Comparison of ENCODE assay signal across 20 mouse cellular contexts in genomic region chr10:84966542-84966941, GRCm38 (mm10). TPM values are rescaled to one million over a fixed set of nuclear protein-coding genes. Genes with fewer than 3 reads are reported as not detected.
DNase-seq lines count a peak whose midpoint lies in the region; ATAC-seq and TF ChIP-seq lines count a peak whose summit lies in the region.
"Had no signal": no experiment of that assay in that cellular context is flagged by ENCODE, and none has a peak within 500 bp of the region (broad histone marks: within the 10 kb centered on the region; RNA-seq: fewer than 3 reads in every experiment).

No protein-coding gene starts in this region.

- H3K36me3 ChIP-seq in hindbrain, postnatal 0 days (ENCODE audit: insufficient read depth, low read length) = peaks cover 12% of the 10 kb centered on the region
- H3K36me3 ChIP-seq in midbrain, embryonic 16.5 days (ENCODE audit: control insufficient read depth, insufficient read depth, low read length) = peaks cover 11% of the 10 kb centered on the region

- peak overlapping the region; percentile 88; the same call in 1 of the 2 replicates for H3K27ac ChIP-seq in gastrocnemius, adult 2 months
- H3K27ac ChIP-seq in hindbrain, postnatal 0 days = no peak overlapping the region; the same call in 1 of the 2 replicates
- H3K27ac ChIP-seq in midbrain, embryonic 16.5 days (ENCODE audit: low read length) = peak overlapping the region; percentile 9
- H3K27ac ChIP-seq: embryonic facial prominence, embryonic 15.5 days; layer of hippocampus, adult 2 months; liver, embryonic 14.5 days had no signal

- 0 out of 2 replicates have a peak, but pooled peaks have one; percentile 45 for ATAC-seq in hindbrain, postnatal 0 days
- ATAC-seq in midbrain, embryonic 16.5 days = no peak
- no peak for ATAC-seq in activated CD4-positive, CD25-positive, alpha-beta regulatory T cell, adult 4 months
- ATAC-seq: CD4-positive, CD25-positive, alpha-beta regulatory T cell, adult 4 months; Patski had no signal

- DNase-seq in gastrocnemius, adult 2 months = no peak
- DNase-seq in gastrocnemius, postnatal 4 days (ENCODE audit: low spot score in 2 of 2) = no peak
- peak; percentile 61 for DNase-seq in brain, embryonic 14.5 days (ENCODE audit: low read depth)
- no peak for DNase-seq in hindbrain, postnatal 0 days (ENCODE audit: low spot score)
- no peak for DNase-seq in adrenal gland, postnatal 36 days
- no peak for DNase-seq in c-Kit-positive CD71-positive TER-119-positive erythroid progenitor cells, embryonic 14.5 days (ENCODE audit: low spot score)
- DNase-seq: adrenal gland, postnatal 10 days; cerebellum, adult 11-12 months; cerebellum, postnatal 36 days; kidney, adult 8-10 months; kidney, postnatal 14 days; right cerebral cortex, postnatal 25 days; thymus, postnatal 25 days had no signal

- WGBS in hindbrain, postnatal 0 days = 52% methylated on average over 2 of the region's 2 CpGs
- 47% methylated on average over 2 of the region's 2 CpGs for WGBS in midbrain, embryonic 16.5 days

- H3K4me1 ChIP-seq in hindbrain, postnatal 0 days (ENCODE audit: insufficient read depth, low read length) = peaks cover 15% of the 10 kb centered on the region; the same call in 1 of the 2 replicates
- peaks cover 27% of the 10 kb centered on the region for H3K4me1 ChIP-seq in midbrain, embryonic 16.5 days (ENCODE audit: control insufficient read depth, insufficient read depth, low read length)

- TF ChIP-seq POLR2A in brain, embryonic 14.5 days (IDR thresholded peaks at IDR 0.05; ENCODE audit: borderline replicate concordance, extremely low read depth, insufficient read depth, insufficient read length, poor library complexity, severe bottlenecking) = no peak

- H3K27me3 ChIP-seq in hindbrain, postnatal 0 days (ENCODE audit: insufficient read depth, low read length) = no peaks in the 10 kb centered on the region
- H3K27me3 ChIP-seq in midbrain, embryonic 16.5 days (ENCODE audit: control insufficient read depth, insufficient read depth, low read depth, low read length) = no peaks in the 10 kb centered on the region
- H3K27me3 ChIP-seq: embryonic facial prominence, embryonic 15.5 days; Patski had no signal

- no peak overlapping the region for H3K4me2 ChIP-seq in hindbrain, postnatal 0 days (ENCODE audit: low read depth, low read length)
- no peak overlapping the region for H3K4me2 ChIP-seq in midbrain, embryonic 16.5 days (ENCODE audit: low read length)
- H3K4me2 ChIP-seq: embryonic facial prominence, embryonic 15.5 days had no signal

- intact Hi-C loops in gastrocnemius, adult 2 months (cut with DNase I) = loop anchor here (5.0 kb wide), 1 partner anchor 44 kb away; no protein-coding TSS in a partner anchor

- H3K4me3 ChIP-seq in gastrocnemius, adult 2 months = no peak overlapping the region
- H3K4me3 ChIP-seq in hindbrain, postnatal 0 days (ENCODE audit: low read length) = no peak overlapping the region
- no peak overlapping the region for H3K4me3 ChIP-seq in midbrain, embryonic 16.5 days (ENCODE audit: low read depth, low read length)
- H3K4me3 ChIP-seq: embryonic facial prominence, embryonic 15.5 days; layer of hippocampus, adult 2 months had no signal

- no peak for TF ChIP-seq CTCF in gastrocnemius, adult 2 months (IDR thresholded peaks at IDR 0.05)
- no peak for TF ChIP-seq CTCF in brain, embryonic 14.5 days (IDR thresholded peaks at IDR 0.05; ENCODE audit: borderline replicate concordance, extremely low read depth, insufficient read depth, insufficient read length)
- no peak for TF ChIP-seq CTCF in hindbrain, postnatal 0 days (IDR thresholded peaks at IDR 0.05; ENCODE audit: low read depth)

- H3K9me3 ChIP-seq in hindbrain, postnatal 0 days (ENCODE audit: low read length) = no peaks in the 10 kb centered on the region
- H3K9me3 ChIP-seq in midbrain, embryonic 16.5 days (replicated peaks; ENCODE audit: control insufficient read depth, low read length, poor library complexity, severe bottlenecking) = no peaks in the 10 kb centered on the region
- H3K9me3 ChIP-seq: embryonic facial prominence, embryonic 15.5 days had no signal

- H3K9ac ChIP-seq in hindbrain, postnatal 0 days (replicated peaks; ENCODE audit: low read length) = no peak overlapping the region
- no peak overlapping the region for H3K9ac ChIP-seq in midbrain, embryonic 16.5 days (ENCODE audit: low read depth, low read length)
- H3K9ac ChIP-seq: embryonic facial prominence, embryonic 15.5 days; liver, embryonic 14.5 days had no signal

RNA-seq across cellular contexts. Expression of gene Ric8b, which starts 49.1 kb away (rescaled TPM):
- 10 to 100 TPM; 35.5 to 54.4 TPM for total RNA-seq in gastrocnemius, adult 2 months (2021)
- 10 to 100 TPM; 44.9 to 50.1 TPM for total RNA-seq in gastrocnemius, postnatal 4 days (2021)
- polyA plus RNA-seq in brain, embryonic 14.5 days (2012; rRNA removed) = 48.0 and 52.1 TPM in 2 replicates
- 47.6 and 49.6 TPM in 2 replicates for total RNA-seq in hindbrain, postnatal 0 days (2014; rRNA removed)
- polyA plus RNA-seq in hindbrain, postnatal 0 days (2015; fragmentation: Nextera tagmentation; extraction: Ambion mirVana) = 30.6 and 33.8 TPM in 2 replicates
- polyA plus RNA-seq in midbrain, embryonic 16.5 days (2015; fragmentation: Nextera tagmentation; extraction: Ambion mirVana) = 49.3 and 51.0 TPM in 2 replicates
- 10 to 100 TPM; 29.2 to 38.7 TPM for total RNA-seq in adrenal gland, postnatal 36 days (2021)
- 1 to 10 TPM; 5.6 to 7.4 TPM for polyA plus RNA-seq in activated CD4-positive, CD25-positive, alpha-beta regulatory T cell, adult 4 months (2017; shearing (Covaris generic))
